Mouse (Mus musculus): ENCODE measurements at regions not wholly inside any gene's neighbourhood (a gene's known extent, or its start where the extent isn't known, plus 50 kb on each side); places are given as distances from the start of the nearest gene placed in this dataset.

GRCm38 (mm10) chr13:97435865-97436718 lies 195.2 kb downstream of the Enc1 start:
- Histone ChIP-seq H3K27me3 (ENCODE audit: control insufficient read depth, insufficient read depth, low read length) (no peaks in the 10 kb centered on the region), H3K27ac (replicated peaks; ENCODE audit: insufficient read depth, low read depth, low read length) (no peak overlapping the region), H3K36me3 (ENCODE audit: control insufficient read depth, insufficient read depth, low read length) (no peaks in the 10 kb centered on the region), H3K4me3 (ENCODE audit: insufficient read depth, low read depth, low read length) (peak overlapping the region; percentile 20; the same call in 1 of the 2 replicates), H3K9ac (ENCODE audit: low read depth, low read length) (no peak overlapping the region), H3K4me1 (ENCODE audit: control insufficient read depth, insufficient read depth, low read length) (peaks cover 3% of the 10 kb centered on the region), H3K79me2 (ENCODE audit: control insufficient read depth, insufficient read depth, low read length) (no peaks in the 10 kb centered on the region)
- DNase-seq (ENCODE audit: extremely low read depth, low read depth, low spot score) = no peak
- WGBS = 37% methylated on average over 24 of the region's 24 CpGs
- TF ChIP-seq CTCF (IDR thresholded peaks at IDR 0.05; ENCODE audit: low read depth, low read length) = no peak
- no peak for TF ChIP-seq POLR2A (IDR thresholded peaks at IDR 0.05; ENCODE audit: extremely low read depth, insufficient read depth, low read length)

DNA sequence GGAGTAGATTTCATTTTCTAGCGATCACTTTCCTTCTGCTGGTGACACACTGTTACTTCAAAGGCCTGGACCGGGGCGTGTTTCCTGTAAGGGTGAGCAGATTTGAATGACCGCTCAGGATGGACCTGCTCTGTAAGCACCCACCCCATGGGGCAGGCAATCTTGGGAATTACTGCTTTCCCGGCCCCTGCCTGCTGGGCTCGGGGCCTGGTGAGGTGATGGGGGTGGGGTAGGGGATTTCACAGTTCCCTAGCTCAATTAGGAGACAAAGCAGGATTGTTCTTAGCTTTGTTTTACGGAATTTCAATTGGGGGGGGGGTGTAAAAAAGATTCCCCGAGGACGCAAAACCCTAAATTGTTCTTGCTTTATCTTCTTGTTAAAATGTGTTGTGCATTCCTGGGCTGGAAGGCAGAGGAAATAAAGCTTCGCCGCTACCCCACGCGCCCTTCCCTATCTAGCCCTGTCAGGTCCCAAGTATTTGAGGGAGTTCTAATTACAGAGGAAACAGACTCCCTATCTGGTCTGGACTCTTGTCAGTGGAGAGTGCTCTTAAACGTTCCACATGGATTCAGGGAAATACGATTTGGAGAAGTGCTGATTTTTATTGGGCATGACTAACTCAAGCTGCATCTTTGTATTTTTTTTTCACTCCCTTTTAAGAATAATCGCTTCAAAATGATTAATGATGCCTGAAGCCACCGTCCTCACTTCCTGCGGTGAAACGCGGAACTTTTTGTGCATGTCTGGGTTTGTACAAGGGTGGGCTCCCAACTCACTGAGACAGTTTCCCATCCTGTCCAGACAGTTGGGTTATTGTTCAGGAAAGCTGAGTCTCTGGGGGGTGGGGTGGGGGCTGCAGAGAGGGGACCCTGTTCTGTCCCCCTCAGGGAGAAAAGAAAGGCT lies 194.3 kb downstream of the Enc1 start:
- H3K36me3 ChIP-seq (ENCODE audit: control insufficient read depth, insufficient read depth, low read length) = no peaks in the 10 kb centered on the region
- WGBS = 61% methylated on average over 20 of the region's 20 CpGs
- no peaks in the 10 kb centered on the region for H3K79me2 ChIP-seq (ENCODE audit: control insufficient read depth, insufficient read depth, low read length)
- no peak for TF ChIP-seq POLR2A (IDR thresholded peaks at IDR 0.05; ENCODE audit: extremely low read depth, insufficient read depth, low read length)
- TF ChIP-seq CTCF (IDR thresholded peaks at IDR 0.05; ENCODE audit: low read depth, low read length) = no peak
- H3K27me3 ChIP-seq (ENCODE audit: control insufficient read depth, insufficient read depth, low read length) = no peaks in the 10 kb centered on the region
- no peak overlapping the region for H3K4me3 ChIP-seq (ENCODE audit: insufficient read depth, low read depth, low read length)
- no peak overlapping the region for H3K9ac ChIP-seq (ENCODE audit: low read depth, low read length)
- DNase-seq (ENCODE audit: extremely low read depth, low read depth, low spot score) = no peak
- no peak overlapping the region for H3K27ac ChIP-seq (replicated peaks; ENCODE audit: insufficient read depth, low read depth, low read length)
- H3K4me1 ChIP-seq (ENCODE audit: control insufficient read depth, insufficient read depth, low read length) = peaks cover 3% of the 10 kb centered on the region

- H3K27ac ChIP-seq (replicated peaks; ENCODE audit: insufficient read depth, low read depth, low read length) = no peak overlapping the region
- no peak for DNase-seq (ENCODE audit: extremely low read depth, low read depth, low spot score)
- 97% methylated on average over 7 of the region's 7 CpGs for WGBS
- TF ChIP-seq POLR2A (IDR thresholded peaks at IDR 0.05; ENCODE audit: extremely low read depth, insufficient read depth, low read length) (no peak), CTCF (IDR thresholded peaks at IDR 0.05; ENCODE audit: low read depth, low read length) (no peak)
- H3K36me3 ChIP-seq (ENCODE audit: control insufficient read depth, insufficient read depth, low read length) = no peaks in the 10 kb centered on the region
- H3K4me1 ChIP-seq (ENCODE audit: control insufficient read depth, insufficient read depth, low read length) = no peaks in the 10 kb centered on the region
- no peak overlapping the region for H3K4me3 ChIP-seq (ENCODE audit: insufficient read depth, low read depth, low read length)
- no peak overlapping the region for H3K9ac ChIP-seq (ENCODE audit: low read depth, low read length)
- no peaks in the 10 kb centered on the region for H3K79me2 ChIP-seq (ENCODE audit: control insufficient read depth, insufficient read depth, low read length)
- H3K27me3 ChIP-seq (ENCODE audit: control insufficient read depth, insufficient read depth, low read length) = no peaks in the 10 kb centered on the region
Observed at GRCm38 (mm10) chr13:97434167-97434566, 193.3 kb downstream of the Enc1 start.

DNA sequence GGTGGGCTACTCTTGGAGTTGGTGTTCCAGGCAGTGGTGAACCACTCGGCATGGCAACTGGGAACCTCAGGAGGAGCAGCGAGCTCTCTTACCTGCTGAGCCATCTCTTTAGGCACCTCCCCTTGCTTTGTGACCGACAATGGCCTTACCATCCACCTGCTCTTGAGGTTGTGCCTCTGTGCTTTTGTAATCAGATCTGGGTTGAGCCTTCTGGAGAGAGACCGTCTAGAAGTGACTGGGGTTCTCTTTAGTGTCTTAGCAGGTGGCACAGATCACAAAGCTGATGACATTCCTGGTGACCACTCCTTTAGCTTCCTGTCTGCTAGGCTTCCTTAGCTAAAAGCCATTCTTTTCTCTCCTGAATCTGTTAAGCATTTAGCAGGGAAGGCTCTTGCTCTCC lies 191.7 kb downstream of the Enc1 start:
- no peak overlapping the region for H3K27ac ChIP-seq (replicated peaks; ENCODE audit: insufficient read depth, low read depth, low read length)
- TF ChIP-seq CTCF (IDR thresholded peaks at IDR 0.05; ENCODE audit: low read depth, low read length) (no peak), POLR2A (IDR thresholded peaks at IDR 0.05; ENCODE audit: extremely low read depth, insufficient read depth, low read length) (no peak)
- DNase-seq (ENCODE audit: extremely low read depth, low read depth, low spot score) = no peak
- WGBS = 84% methylated on average over 4 of the region's 4 CpGs
- no peaks in the 10 kb centered on the region for H3K36me3 ChIP-seq (ENCODE audit: control insufficient read depth, insufficient read depth, low read length)
- no peaks in the 10 kb centered on the region for H3K27me3 ChIP-seq (ENCODE audit: control insufficient read depth, insufficient read depth, low read length)
- H3K9ac ChIP-seq (ENCODE audit: low read depth, low read length) = no peak overlapping the region
- H3K4me1 ChIP-seq (ENCODE audit: control insufficient read depth, insufficient read depth, low read length) = no peaks in the 10 kb centered on the region
- no peak overlapping the region for H3K4me3 ChIP-seq (ENCODE audit: insufficient read depth, low read depth, low read length)
- H3K79me2 ChIP-seq (ENCODE audit: control insufficient read depth, insufficient read depth, low read length) = no peaks in the 10 kb centered on the region

DNA sequence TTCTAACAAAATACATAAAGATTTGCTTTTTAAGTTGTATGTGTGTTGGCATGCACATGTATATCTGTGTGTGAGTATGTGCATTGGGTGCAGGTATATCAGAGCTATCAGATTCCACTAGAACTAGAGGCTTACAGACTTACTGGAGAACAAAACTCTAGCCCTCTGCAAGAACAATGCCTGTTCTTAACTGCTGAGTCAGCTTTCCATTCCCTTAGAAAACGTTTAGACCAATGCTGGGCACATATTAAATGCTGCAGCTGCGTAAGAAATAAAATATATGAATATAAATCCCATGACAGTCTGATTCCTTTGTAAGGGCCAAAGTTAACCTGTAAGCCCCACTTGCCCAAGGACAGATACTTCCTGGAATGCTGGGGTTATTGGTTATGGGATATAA lies 190.0 kb downstream of the Enc1 start:
- H3K36me3 ChIP-seq (ENCODE audit: control insufficient read depth, insufficient read depth, low read length) = no peaks in the 10 kb centered on the region
- 73% methylated on average over 2 of the region's 2 CpGs for WGBS
- TF ChIP-seq POLR2A (IDR thresholded peaks at IDR 0.05; ENCODE audit: extremely low read depth, insufficient read depth, low read length) = no peak
- no peak for TF ChIP-seq CTCF (IDR thresholded peaks at IDR 0.05; ENCODE audit: low read depth, low read length)

More for the DNA sequence above, 190.0 kb downstream of the Enc1 start:
- no peaks in the 10 kb centered on the region for H3K79me2 ChIP-seq (ENCODE audit: control insufficient read depth, insufficient read depth, low read length)
- no peaks in the 10 kb centered on the region for H3K4me1 ChIP-seq (ENCODE audit: control insufficient read depth, insufficient read depth, low read length)
- no peaks in the 10 kb centered on the region for H3K27me3 ChIP-seq (ENCODE audit: control insufficient read depth, insufficient read depth, low read length)
- DNase-seq (ENCODE audit: extremely low read depth, low read depth, low spot score) = no peak
- H3K9ac ChIP-seq (ENCODE audit: low read depth, low read length) = no peak overlapping the region
- H3K27ac ChIP-seq (replicated peaks; ENCODE audit: insufficient read depth, low read depth, low read length) = no peak overlapping the region
- H3K4me3 ChIP-seq (ENCODE audit: insufficient read depth, low read depth, low read length) = no peak overlapping the region

All from liver, adult 2 months (tissue).